Mouse (Mus musculus): ENCODE measurements around the gene Hivep3.

GRCm38 (mm10) chr4:120054145-120054544 lies 320.6 kb downstream of the Hivep3 start:
- TF ChIP-seq CTCF (conservative IDR thresholded peaks at IDR 0.05; ENCODE audit: low read length) (no peak), POU5F1 (IDR thresholded peaks at IDR 0.05; ENCODE audit: borderline replicate concordance, low read length) (no peak)
